Mouse (Mus musculus) brain, adult 10 weeks (tissue): ENCODE measurements around the gene Masp1. TPM values are rescaled to one million over a fixed set of nuclear protein-coding genes. Genes with fewer than 3 reads are reported as not detected.

ENCODE experiments used
- polyA plus RNA-seq: library from polyadenylated mRNA; stranded (reverse); fragments of 350-450 nt; fragmentation: Illumina TruSeq; extraction: RNeasy Lipid Tissue Mini Kit (QIAGEN cat#74804); gene quantifications from one replicate; pipeline ENCODE4 v1.2.3, GENCODE M21; 2015; ENCODE audit warnings: low read depth, low replicate concordance

Masp1 gene
- polyA plus RNA-seq, result 17.6 TPM

GRCm38 (mm10) chr16:23520235-23520871 is at the start of gene Masp1, which contains the start of gene Rtp4:
TSS of gene Masp1 (minus strand) at chr16:23520815.
TSS of gene Rtp4 (plus strand) at chr16:23520291.

GRCm38 (mm10) chr16:23428647-23429319 is 91.8 kb downstream of the Masp1 start, which contains the start of gene Rtp1:
TSS of gene Rtp1 (plus strand) at chr16:23429133.

Other genes starting within 250 kb of the Masp1 start
- gene Rtp1, start 91.7 kb downstream of the Masp1 start, polyA plus RNA-seq, result 0.36 TPM
- 5.2 TPM for gene Rtp4, start 524 bp downstream of the Masp1 start, polyA plus RNA-seq